Mouse (Mus musculus) CH12.LX (cell line): Measurements from ENCODE around the gene Rnf43.

Experiments used
- E2F4 ChIP-seq: IDR thresholded peaks from 2 replicates; pipeline ENCODE4 v1.6.1; 2011; ENCODE audit warnings: low read depth, low read length, improper control_type of control experiment; ENCODE audit not compliant: insufficient replicate concordance
- NELFE ChIP-seq: IDR thresholded peaks from 2 replicates; pipeline ENCODE4 v1.6.1; 2011; ENCODE audit warnings: low read depth, low read length, improper control_type of control experiment
- TCF12 ChIP-seq: IDR thresholded peaks from 2 replicates; pipeline ENCODE4 v1.6.1; 2014; ENCODE audit warnings: low read depth, mild to moderate bottlenecking, inconsistent platforms, low read length, improper control_type of control experiment
- USF2 ChIP-seq: conservative IDR thresholded peaks from 2 replicates; pipeline ENCODE4 v1.6.1; 2011; ENCODE audit warnings: low read depth, low read length, improper control_type of control experiment
- ZMIZ1 ChIP-seq: IDR thresholded peaks from 2 replicates; pipeline ENCODE4 v1.6.1; 2012; ENCODE audit warnings: low read depth, mild to moderate bottlenecking, inconsistent platforms, low read length, improper control_type of control experiment

DNA sequence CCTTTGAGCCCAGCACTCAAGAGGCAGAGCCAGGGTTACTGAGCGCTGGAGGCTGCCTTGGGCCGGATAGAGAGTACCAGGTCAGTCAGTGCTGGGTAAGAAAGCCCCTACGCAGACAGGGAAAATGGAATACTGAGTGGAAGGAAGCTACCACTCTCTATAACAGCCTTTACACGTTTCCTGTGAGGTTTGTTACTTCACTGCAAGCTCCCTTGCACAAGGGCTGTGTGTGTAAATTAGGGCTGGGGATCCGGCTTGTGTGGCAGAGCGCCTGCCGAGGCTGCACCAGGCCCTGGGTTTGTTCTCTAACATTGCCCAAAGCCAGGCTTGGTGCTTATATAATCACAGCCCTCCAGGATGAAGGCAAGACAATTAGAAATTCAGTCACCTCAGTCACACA lies 57.0 kb downstream of the Rnf43 start:
- no peak for TF ChIP-seq NELFE
- TF ChIP-seq ZMIZ1: no peak
- TF ChIP-seq TCF12: no peak
- TF ChIP-seq E2F4: no peak
- no peak for TF ChIP-seq USF2
